Mouse (Mus musculus) bone marrow macrophage, adult 2 months (primary cell): Measurements from ENCODE around the gene Actl6b.

ENCODE experiments used
- CTCF ChIP-seq: IDR thresholded peaks from 2 replicates; pipeline ENCODE4 v1.5.1; 2012; ENCODE audit warnings: low read depth, mild to moderate bottlenecking, low read length, moderate library complexity
- POLR2A ChIP-seq: IDR thresholded peaks from 2 replicates; pipeline ENCODE4 v1.6.1; 2012; ENCODE audit warnings: mild to moderate bottlenecking, low read depth, low read length, borderline replicate concordance

DNA sequence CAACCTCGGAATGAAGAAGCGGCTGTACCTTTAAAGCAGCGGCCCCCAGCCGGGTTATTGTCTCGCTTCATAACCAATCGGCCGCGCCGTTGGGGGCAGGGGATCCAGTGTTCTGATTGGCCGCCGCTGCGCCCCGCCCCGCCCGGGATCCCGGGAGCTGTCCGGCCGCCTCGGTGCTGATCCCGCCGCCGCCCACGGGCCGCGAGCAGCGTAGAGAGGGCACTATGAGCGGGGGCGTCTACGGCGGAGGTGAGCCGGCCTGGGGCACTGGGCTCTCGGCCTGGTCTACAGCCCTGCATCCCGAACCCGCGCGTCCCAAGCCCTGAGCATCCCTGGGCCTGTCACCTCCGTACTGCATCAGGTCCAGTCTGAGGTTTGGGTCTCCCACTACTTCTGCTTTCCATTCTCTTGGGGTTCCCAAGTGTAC is at the start of gene Actl6b:
- TF ChIP-seq CTCF (no peak), POLR2A (no peak)
